Mouse (Mus musculus): ENCODE measurements around the gene Gm45713. TPM values are rescaled to one million over a fixed set of nuclear protein-coding genes. Genes with fewer than 3 reads are reported as not detected.

Gm45713 gene
- polyA plus RNA-seq, 1 experiment from 2014 or later, result 0.27 TPM

GRCm38 (mm10) chr7:45092048-45092447 is 44.0 kb downstream of the Gm45713 start, which contains the start of gene Rcn3:
Gene Rcn3, minus strand, starts transcription at chr7:45092221.
- H3K4me1 ChIP-seq, result peaks cover 34% of the 10 kb centered on the region; the same call in 1 of the 2 replicates
- WGBS, result under 1% methylated on average over 16 of the region's 16 CpGs

GRCm38 (mm10) chr7:45091001-45091990 is 44.7 kb downstream of the Gm45713 start:
- H3K4me2 ChIP-seq (replicated peaks), result peak overlapping the region; percentile 73
- WGBS, result 8% methylated on average over 35 of the region's 35 CpGs
- H3K36me3 ChIP-seq, result peaks cover 34% of the 10 kb centered on the region
- peaks cover 34% of the 10 kb centered on the region; the same call in 1 of the 2 replicates for H3K4me1 ChIP-seq
- no peaks in the 10 kb centered on the region for H3K9me3 ChIP-seq
- peak overlapping the region; percentile 80 for H3K9ac ChIP-seq
- peak overlapping the region; percentile 68 for H3K4me3 ChIP-seq
- H3K27me3 ChIP-seq, result no peaks in the 10 kb centered on the region
- peak; percentile 59 for ATAC-seq (ENCODE audit: insufficient number of reproducible peaks, insufficient read depth, low FRiP score, low TSS enrichment)
- H3K27ac ChIP-seq, result peak overlapping the region; percentile 93

More at GRCm38 (mm10) chr7:45092048-45092447, 44.0 kb downstream of the Gm45713 start, which contains the start of gene Rcn3:
- Histone ChIP-seq H3K36me3 (peaks cover 27% of the 10 kb centered on the region), H3K27ac (peak within 1 kb of the TSS; percentile 93), H3K4me2 (replicated peaks) (peak within 1 kb of the TSS; percentile 73), H3K27me3 (no peaks in the 10 kb centered on the region), H3K9me3 (no peaks in the 10 kb centered on the region), H3K9ac (peak within 1 kb of the TSS; percentile 80), H3K4me3 (peak within 1 kb of the TSS; percentile 68)
- peak; percentile 86 for ATAC-seq (ENCODE audit: insufficient number of reproducible peaks, insufficient read depth, low FRiP score, low TSS enrichment)

DNA sequence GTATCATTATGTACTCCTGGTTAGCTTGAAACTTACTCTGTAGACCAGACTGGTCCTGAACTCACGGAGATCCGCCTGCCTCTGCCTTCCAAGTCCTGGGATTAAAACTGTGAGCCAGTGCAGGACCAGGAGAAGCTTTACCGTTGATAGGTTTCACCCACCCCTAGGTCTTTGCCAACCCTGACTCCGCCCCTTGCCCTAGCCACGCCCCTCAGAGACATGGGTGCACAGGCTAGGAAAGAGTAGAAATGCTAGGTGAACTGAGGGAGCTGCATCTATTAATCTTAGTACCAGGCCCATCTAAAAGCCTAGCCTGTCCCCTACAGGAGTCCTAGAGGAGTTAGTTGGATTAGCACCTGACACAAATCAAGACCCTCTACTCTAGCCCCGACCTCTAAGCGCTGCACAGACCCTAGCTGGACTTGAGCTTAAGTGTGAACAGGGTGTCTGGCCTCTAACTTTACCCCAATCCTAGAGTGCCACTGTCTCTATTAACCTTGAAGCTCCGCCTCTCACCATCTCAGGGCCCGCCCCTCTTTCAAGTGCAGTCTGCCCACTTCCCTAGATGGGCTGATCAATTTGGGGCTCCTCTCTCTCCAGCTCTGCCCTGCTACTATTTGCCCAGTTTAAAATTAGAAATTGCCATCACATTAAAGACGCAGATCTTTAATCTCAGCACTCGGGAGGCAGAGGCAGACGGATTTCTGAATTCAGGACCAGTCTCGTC is 45.6 kb downstream of the Gm45713 start:
- Histone ChIP-seq H3K36me3 (peaks cover 43% of the 10 kb centered on the region), H3K27ac (peak overlapping the region; percentile 93; the same call in 1 of the 2 replicates), H3K9ac (peak overlapping the region; percentile 80; the same call in 1 of the 2 replicates), H3K4me1 (peaks cover 34% of the 10 kb centered on the region; the same call in 1 of the 2 replicates), H3K4me2 (replicated peaks) (peak overlapping the region; percentile 73), H3K4me3 (peak overlapping the region; percentile 68), H3K9me3 (no peaks in the 10 kb centered on the region), H3K27me3 (no peaks in the 10 kb centered on the region)
- WGBS, result 79% methylated on average over 13 of the region's 13 CpGs
- ATAC-seq (ENCODE audit: insufficient number of reproducible peaks, insufficient read depth, low FRiP score, low TSS enrichment), result no peak

DNA sequence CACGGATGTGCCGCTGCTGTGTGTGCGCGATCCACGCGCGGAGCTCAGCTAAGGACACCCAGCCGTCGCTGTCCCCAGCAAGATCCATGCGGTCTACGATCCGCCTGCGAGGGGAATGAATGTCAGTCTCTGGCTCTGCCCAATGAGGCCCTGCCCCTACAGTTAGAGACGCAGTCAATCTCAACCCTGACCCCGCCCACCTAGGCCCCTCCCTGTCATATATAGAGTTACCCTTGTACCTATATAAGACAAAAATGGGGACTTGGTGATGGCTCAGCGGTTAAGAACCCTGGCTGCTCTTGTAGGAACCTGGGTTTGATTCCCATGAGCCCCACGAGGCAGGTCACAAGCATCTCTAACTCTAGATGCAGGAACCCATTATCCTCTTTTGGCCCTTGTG is 47.4 kb downstream of the Gm45713 start:
- Histone ChIP-seq H3K4me3 (no peak overlapping the region), H3K4me1 (peaks cover 23% of the 10 kb centered on the region; the same call in 1 of the 2 replicates), H3K27me3 (no peaks in the 10 kb centered on the region), H3K27ac (no peak overlapping the region), H3K9ac (no peak overlapping the region), H3K36me3 (peaks cover 58% of the 10 kb centered on the region), H3K9me3 (no peaks in the 10 kb centered on the region), H3K4me2 (replicated peaks) (no peak overlapping the region)
- ATAC-seq (ENCODE audit: insufficient number of reproducible peaks, insufficient read depth, low FRiP score, low TSS enrichment), result no peak
- 91% methylated on average over 17 of the region's 17 CpGs for WGBS

DNA sequence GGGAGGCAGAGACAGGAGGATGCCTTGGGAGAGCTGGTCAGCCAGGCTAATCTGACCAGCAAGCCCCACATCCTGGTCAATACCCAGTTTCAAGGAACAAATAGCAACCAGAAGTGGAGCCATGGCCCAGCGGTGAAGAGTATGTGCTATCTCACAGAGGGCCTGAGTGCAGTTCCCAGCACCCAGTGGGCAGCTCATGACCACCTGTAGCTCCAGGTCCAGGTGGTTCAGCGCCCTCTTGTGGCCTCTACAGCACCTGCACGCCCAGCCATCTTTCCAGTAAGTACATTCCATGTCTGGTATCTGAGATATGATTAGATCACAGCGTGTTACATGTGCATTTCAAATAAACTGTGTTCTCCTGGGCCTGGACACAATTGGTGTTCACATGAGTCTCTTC is 49.9 kb downstream of the Gm45713 start:
- H3K9ac ChIP-seq, result no peak overlapping the region
- no peak for ATAC-seq (ENCODE audit: insufficient number of reproducible peaks, insufficient read depth, low FRiP score, low TSS enrichment)
- no peaks in the 10 kb centered on the region for H3K27me3 ChIP-seq
- peaks cover 12% of the 10 kb centered on the region; the same call in 1 of the 2 replicates for H3K4me1 ChIP-seq
- WGBS, result 78% methylated on average over 4 of the region's 4 CpGs
- no peaks in the 10 kb centered on the region for H3K9me3 ChIP-seq
- H3K27ac ChIP-seq, result no peak overlapping the region
- no peak overlapping the region for H3K4me3 ChIP-seq
- peaks cover 72% of the 10 kb centered on the region for H3K36me3 ChIP-seq
- H3K4me2 ChIP-seq (replicated peaks), result no peak overlapping the region

- H3K9ac ChIP-seq, result no peak overlapping the region
- H3K27me3 ChIP-seq, result no peaks in the 10 kb centered on the region
- H3K4me1 ChIP-seq, result no peaks in the 10 kb centered on the region
- no peak overlapping the region for H3K27ac ChIP-seq
- no peaks in the 10 kb centered on the region for H3K9me3 ChIP-seq
- 81% methylated on average over 22 of the region's 22 CpGs for WGBS
- H3K4me2 ChIP-seq (replicated peaks), result no peak overlapping the region
- no peak overlapping the region for H3K4me3 ChIP-seq
- ATAC-seq (ENCODE audit: insufficient number of reproducible peaks, insufficient read depth, low FRiP score, low TSS enrichment), result no peak
- peaks cover 59% of the 10 kb centered on the region for H3K36me3 ChIP-seq
Observed at GRCm38 (mm10) chr7:45083300-45083890, 52.6 kb downstream of the Gm45713 start.

DNA sequence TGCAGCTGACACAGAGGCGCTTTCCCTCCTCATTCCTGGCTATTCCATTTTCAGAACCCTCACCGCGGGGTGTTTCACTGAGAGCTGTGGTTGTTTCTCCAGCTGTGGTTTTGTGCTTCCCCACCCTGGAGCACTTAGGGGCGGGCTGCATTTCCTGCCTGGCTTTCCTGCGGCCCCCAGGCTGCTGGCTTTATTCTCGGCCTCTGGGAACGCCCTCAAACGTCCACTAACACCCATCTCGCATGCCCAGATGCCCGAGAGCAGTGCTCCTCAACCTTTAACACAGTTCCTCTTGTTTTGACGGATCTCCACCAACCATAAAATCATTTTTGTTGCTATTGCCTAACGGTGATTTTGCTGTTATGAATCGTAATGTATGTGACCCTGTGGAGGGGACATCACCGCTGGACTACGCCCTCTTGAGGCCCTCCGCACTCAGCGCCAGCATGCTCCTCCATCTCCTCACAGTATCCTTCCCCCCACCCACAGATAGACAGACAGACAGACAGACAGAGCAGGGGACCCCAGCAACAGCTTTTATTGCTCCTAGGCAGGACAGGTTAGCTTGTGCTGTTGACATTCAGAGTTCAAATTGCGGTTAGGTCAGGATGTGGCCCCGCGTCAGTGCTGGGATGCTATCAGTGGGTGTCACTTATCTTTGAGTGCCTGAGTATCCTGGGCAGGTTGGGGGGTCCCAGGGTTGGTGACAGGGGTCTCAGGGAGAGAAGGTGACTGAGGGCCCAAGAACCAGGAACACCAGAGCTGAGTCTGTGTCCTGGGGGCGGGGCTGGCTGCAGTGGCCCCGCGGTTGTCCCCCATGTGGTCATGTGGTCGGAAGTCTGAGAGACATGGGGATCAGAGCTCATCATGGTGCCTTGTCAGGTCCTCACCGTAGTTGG is 53.4 kb downstream of the Gm45713 start:
- no peaks in the 10 kb centered on the region for H3K4me1 ChIP-seq
- H3K36me3 ChIP-seq, result peaks cover 55% of the 10 kb centered on the region
- H3K9ac ChIP-seq, result no peak overlapping the region
- no peak for ATAC-seq (ENCODE audit: insufficient number of reproducible peaks, insufficient read depth, low FRiP score, low TSS enrichment)
- H3K27me3 ChIP-seq, result no peaks in the 10 kb centered on the region
- H3K9me3 ChIP-seq, result no peaks in the 10 kb centered on the region
- WGBS, result 68% methylated on average over 25 of the region's 25 CpGs
- H3K4me3 ChIP-seq, result no peak overlapping the region
- H3K27ac ChIP-seq, result peak overlapping the region; percentile 75
- no peak overlapping the region for H3K4me2 ChIP-seq (replicated peaks)

- no peaks in the 10 kb centered on the region for H3K9me3 ChIP-seq
- no peaks in the 10 kb centered on the region for H3K4me1 ChIP-seq
- 50% methylated on average over 5 of the region's 5 CpGs for WGBS
- H3K27ac ChIP-seq, result no peak overlapping the region
- H3K27me3 ChIP-seq, result no peaks in the 10 kb centered on the region
- H3K36me3 ChIP-seq, result peaks cover 54% of the 10 kb centered on the region
- H3K9ac ChIP-seq, result no peak overlapping the region
- H3K4me3 ChIP-seq, result no peak overlapping the region
- ATAC-seq (ENCODE audit: insufficient number of reproducible peaks, insufficient read depth, low FRiP score, low TSS enrichment), result no peak
- no peak overlapping the region for H3K4me2 ChIP-seq (replicated peaks)
Observed at GRCm38 (mm10) chr7:45081016-45081415, 55.0 kb downstream of the Gm45713 start.

GRCm38 (mm10) chr7:45079856-45080255 is 56.2 kb downstream of the Gm45713 start:
- Histone ChIP-seq H3K4me2 (replicated peaks) (no peak overlapping the region), H3K36me3 (peaks cover 55% of the 10 kb centered on the region), H3K9ac (no peak overlapping the region), H3K4me3 (no peak overlapping the region), H3K4me1 (no peaks in the 10 kb centered on the region), H3K27me3 (no peaks in the 10 kb centered on the region), H3K27ac (no peak overlapping the region), H3K9me3 (no peaks in the 10 kb centered on the region)
- 0% methylated on average over 10 of the region's 10 CpGs for WGBS
- ATAC-seq (ENCODE audit: insufficient number of reproducible peaks, insufficient read depth, low FRiP score, low TSS enrichment), result no peak

DNA sequence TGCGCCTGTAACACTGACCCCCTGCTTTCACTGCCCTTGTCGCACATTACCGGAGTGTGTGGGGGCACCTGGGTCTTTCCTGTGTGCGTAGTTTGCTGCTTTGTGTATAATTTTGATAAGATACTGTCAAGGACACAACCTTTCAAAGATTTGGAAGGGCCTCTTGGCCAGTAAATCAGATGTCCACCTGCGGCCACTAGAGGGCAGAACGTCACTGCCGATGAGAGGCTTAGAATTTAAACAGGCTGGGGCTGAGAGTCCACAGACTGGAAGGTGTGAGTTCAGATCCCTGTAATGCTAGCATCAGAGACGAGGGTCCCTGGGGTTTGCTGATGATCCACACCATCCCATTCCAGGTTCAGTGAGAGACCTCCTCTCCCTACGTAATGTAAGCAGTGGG is 57.5 kb downstream of the Gm45713 start:
- Histone ChIP-seq H3K4me1 (no peaks in the 10 kb centered on the region), H3K36me3 (peaks cover 53% of the 10 kb centered on the region)
- 41% methylated on average over 9 of the region's 9 CpGs for WGBS

More for the DNA sequence above, 57.5 kb downstream of the Gm45713 start:
- ATAC-seq (ENCODE audit: insufficient number of reproducible peaks, insufficient read depth, low FRiP score, low TSS enrichment), result no peak
- H3K4me3 ChIP-seq, result no peak overlapping the region
- no peaks in the 10 kb centered on the region for H3K27me3 ChIP-seq
- H3K4me2 ChIP-seq (replicated peaks), result no peak overlapping the region
- H3K9me3 ChIP-seq, result no peaks in the 10 kb centered on the region
- H3K27ac ChIP-seq, result no peak overlapping the region
- no peak overlapping the region for H3K9ac ChIP-seq

All from embryonic facial prominence, embryonic 12.5 days (tissue).